Mouse (Mus musculus) midbrain, embryonic 12.5 days (tissue): ENCODE measurements around the gene Mkks. TPM values are rescaled to one million over a fixed set of nuclear protein-coding genes. Genes with fewer than 3 reads are reported as not detected.
A peak's percentile ranks its signal among the peaks of the same experiment; 100 is the strongest.
"Not testable (repeated sequence)": the region's sequence is repeated elsewhere in the genome, so short reads cannot be mapped to it uniquely, and the experiment has no call there.

Source experiments
- ATAC-seq: fragments of 200-750 bp; cut with Nextera tagmentation; 2 replicates; pipeline ENCODE4 v1.8.0; 2017; ENCODE audit warnings: low read depth, moderate TSS enrichment, moderate library complexity; ENCODE audit not compliant: low FRiP score
- H3K27ac ChIP-seq: fragments of 300-500 bp; sonication (generic); replicated peaks from 2 replicates; pipeline ENCODE4 v1.5.1; 2016; ENCODE audit warnings: mild to moderate bottlenecking
- H3K27me3 ChIP-seq: fragments of 300-500 bp; sonication (generic); 2 replicates; pipeline ENCODE4 v1.6.1; 2016; ENCODE audit warnings: mild to moderate bottlenecking
- H3K36me3 ChIP-seq: fragments of 300-500 bp; sonication (generic); 2 replicates; pipeline ENCODE4 v1.6.1; 2016
- H3K4me1 ChIP-seq: fragments of 300-500 bp; sonication (generic); 2 replicates; pipeline ENCODE4 v1.6.1; 2016
- H3K4me2 ChIP-seq: fragments of 300-500 bp; sonication (generic); replicated peaks from 2 replicates; pipeline ENCODE4 v1.6.1; 2016; ENCODE audit warnings: mild to moderate bottlenecking, moderate library complexity
- H3K4me3 ChIP-seq: fragments of 300-500 bp; sonication (generic); 2 replicates; pipeline ENCODE4 v1.5.1; 2016; ENCODE audit warnings: mild to moderate bottlenecking
- H3K9ac ChIP-seq: fragments of 300-500 bp; sonication (generic); replicated peaks from 2 replicates; pipeline ENCODE4 v1.6.1; 2016; ENCODE audit warnings: mild to moderate bottlenecking, moderate library complexity
- H3K9me3 ChIP-seq: fragments of 300-500 bp; sonication (generic); 2 replicates; pipeline ENCODE4 v1.6.1; 2016; ENCODE audit warnings: mild to moderate bottlenecking
- whole genome bisulfite sequencing: fragments of 180-500 bp; shearing (Covaris S2); methylation state at CpG from one replicate; pipeline ENCODE4 v1.1.7; 2016; 5-methylcytosine and 5-hydroxymethylcytosine counted together
- polyA plus RNA-seq: library from polyadenylated mRNA; unstranded; fragments of >200 nt; fragmentation: Nextera tagmentation; extraction: Ambion mirVana; gene quantifications from 2 replicates; pipeline ENCODE4 v1.2.1, GENCODE M21; 2016

Mkks gene
- polyA plus RNA-seq, 1 experiment from 2014 or later, result 13.5 TPM

DNA sequence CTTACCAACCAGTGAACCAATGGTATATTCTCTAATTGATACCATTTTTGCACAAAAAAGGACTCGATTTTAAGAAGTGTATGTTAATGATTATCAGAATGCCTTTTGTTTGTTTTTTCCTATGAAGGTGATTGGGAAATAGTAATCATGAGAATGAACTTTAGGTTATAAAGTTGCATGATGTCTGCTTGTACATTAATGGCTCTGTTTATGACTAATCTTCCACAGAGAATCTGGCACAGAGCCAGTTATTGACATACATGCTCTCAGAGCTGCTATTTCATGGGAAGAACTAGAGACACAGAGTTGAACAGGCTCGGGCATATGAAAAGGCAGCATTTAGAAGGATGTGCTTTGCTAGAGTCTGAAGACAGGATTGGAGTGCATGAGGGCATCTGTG, 4.9 kb upstream of the Mkks start:
- ATAC-seq, result no peak
- no peaks in the 10 kb centered on the region for H3K9me3 ChIP-seq
- H3K4me3 ChIP-seq, result no peak overlapping the region
- no peak overlapping the region for H3K4me2 ChIP-seq
- peaks cover 8% of the 10 kb centered on the region for H3K4me1 ChIP-seq
- 84% methylated on average over 2 of the region's 2 CpGs for WGBS
- H3K27me3 ChIP-seq, result no peaks in the 10 kb centered on the region
- H3K27ac ChIP-seq, result no peak overlapping the region
- H3K36me3 ChIP-seq, result no peaks in the 10 kb centered on the region
- H3K9ac ChIP-seq, result no peak overlapping the region

DNA sequence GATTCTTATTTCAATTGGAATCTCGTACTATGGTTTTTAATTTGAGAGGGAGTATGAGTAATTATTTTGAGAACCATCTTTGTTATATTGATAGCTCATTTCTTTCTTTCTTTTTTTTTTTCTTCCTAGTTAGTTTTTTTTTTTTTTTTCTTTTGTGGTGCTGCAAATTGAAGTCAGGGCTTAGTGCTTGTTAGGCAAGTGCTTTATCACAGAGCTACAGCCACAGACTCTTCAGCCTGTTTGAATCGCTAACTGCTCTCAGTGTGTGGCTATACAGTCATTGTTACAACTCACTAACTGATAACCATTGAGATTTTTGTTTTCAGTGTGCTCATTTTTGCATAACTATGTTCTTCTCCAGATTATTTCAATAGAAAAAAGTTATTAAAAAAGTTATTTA, 3.3 kb upstream of the Mkks start:
- Histone ChIP-seq H3K27me3 (no peaks in the 10 kb centered on the region), H3K27ac (no peak overlapping the region), H3K4me1 (peaks cover 8% of the 10 kb centered on the region), H3K4me3 (no peak overlapping the region), H3K36me3 (no peaks in the 10 kb centered on the region), H3K9ac (no peak overlapping the region), H3K4me2 (no peak overlapping the region), H3K9me3 (no peaks in the 10 kb centered on the region)
- WGBS, result 53% methylated on average over 2 of the region's 2 CpGs
- ATAC-seq, result no peak

DNA sequence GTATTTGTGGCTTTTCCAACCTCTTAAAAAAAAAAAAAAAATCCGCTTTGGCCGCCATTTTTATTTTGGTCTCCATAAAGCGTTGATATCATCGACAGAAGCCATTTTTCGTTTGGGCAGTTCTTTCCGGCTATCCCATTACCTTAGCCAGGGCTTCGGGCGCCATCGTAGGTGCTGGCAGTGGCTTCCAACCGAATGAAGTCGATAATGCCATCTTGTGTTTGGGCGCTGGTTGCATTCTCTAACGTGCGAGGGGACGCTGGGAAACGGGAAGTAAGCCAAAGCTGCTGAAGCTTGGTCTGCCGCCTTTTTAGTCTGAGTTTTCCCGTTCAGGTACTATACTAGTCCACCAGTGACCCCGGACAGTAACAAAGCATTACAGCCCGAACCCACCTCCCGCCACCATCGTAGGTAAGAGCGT, 772 bp upstream of the Mkks start:
- Histone ChIP-seq H3K9me3 (no peaks in the 10 kb centered on the region), H3K27ac (peak overlapping the region; percentile 88), H3K36me3 (no peaks in the 10 kb centered on the region), H3K27me3 (no peaks in the 10 kb centered on the region), H3K4me1 (peaks cover 8% of the 10 kb centered on the region), H3K9ac (peak overlapping the region; percentile 51), H3K4me3 (peak overlapping the region; percentile 83), H3K4me2 (peak overlapping the region; percentile 51)
- peak; percentile 81 for ATAC-seq
- 0% methylated on average over 23 of the region's 23 CpGs for WGBS

DNA sequence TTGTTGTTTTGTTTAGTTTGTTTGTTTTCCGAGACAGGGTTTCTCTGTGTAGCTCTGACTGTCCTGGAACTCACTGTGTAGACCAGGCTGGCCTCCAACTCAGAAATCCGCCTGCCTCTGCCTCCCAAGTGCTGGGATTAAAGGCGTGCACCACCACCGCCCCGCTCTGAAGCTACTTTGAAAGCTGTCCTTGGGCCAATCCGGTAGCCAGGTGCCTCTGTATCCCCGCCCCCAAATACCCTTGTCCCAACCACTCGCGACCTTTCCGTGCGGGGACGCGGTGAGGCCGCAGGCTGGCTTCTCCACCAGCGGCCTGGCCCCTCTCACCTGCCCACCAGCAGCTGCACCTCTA, 497 bp downstream of the Mkks start:
- WGBS, result 7% methylated on average over 15 of the region's 15 CpGs
- peak overlapping the region; percentile 83 for H3K4me3 ChIP-seq
- not testable (repeated sequence) for H3K27me3 ChIP-seq, H3K36me3 ChIP-seq, H3K9me3 ChIP-seq, H3K4me1 ChIP-seq
- H3K27ac ChIP-seq, result peak overlapping the region; percentile 88
- peak overlapping the region; percentile 87 for H3K9ac ChIP-seq
- peak; percentile 67 for ATAC-seq
- H3K4me2 ChIP-seq, result peak overlapping the region; percentile 46

DNA sequence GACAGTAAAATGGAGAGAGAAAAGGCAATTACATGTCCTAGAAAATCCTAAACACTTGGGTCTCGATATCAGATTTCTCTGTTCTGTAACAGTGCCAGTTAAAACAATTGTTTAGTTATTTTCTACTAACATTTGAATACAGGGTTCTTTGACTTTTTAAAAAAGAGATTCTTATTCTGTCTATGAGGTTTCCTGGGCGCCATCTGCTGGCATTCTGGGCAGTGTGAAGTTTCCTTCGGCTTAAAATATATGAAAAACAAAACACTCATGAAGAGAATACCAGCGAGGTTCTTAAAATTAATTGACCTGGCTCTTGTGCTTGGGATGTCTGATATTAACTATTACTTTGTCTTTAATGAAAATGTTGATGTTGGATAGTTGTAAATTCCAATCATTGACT, 4.3 kb downstream of the Mkks start:
- Histone ChIP-seq H3K9ac (no peak overlapping the region), H3K36me3 (peaks cover 18% of the 10 kb centered on the region), H3K4me1 (no peaks in the 10 kb centered on the region), H3K27ac (no peak overlapping the region), H3K9me3 (no peaks in the 10 kb centered on the region), H3K4me3 (no peak overlapping the region), H3K4me2 (no peak overlapping the region), H3K27me3 (no peaks in the 10 kb centered on the region)
- WGBS, result 73% methylated on average over 4 of the region's 4 CpGs
- no peak for ATAC-seq

DNA sequence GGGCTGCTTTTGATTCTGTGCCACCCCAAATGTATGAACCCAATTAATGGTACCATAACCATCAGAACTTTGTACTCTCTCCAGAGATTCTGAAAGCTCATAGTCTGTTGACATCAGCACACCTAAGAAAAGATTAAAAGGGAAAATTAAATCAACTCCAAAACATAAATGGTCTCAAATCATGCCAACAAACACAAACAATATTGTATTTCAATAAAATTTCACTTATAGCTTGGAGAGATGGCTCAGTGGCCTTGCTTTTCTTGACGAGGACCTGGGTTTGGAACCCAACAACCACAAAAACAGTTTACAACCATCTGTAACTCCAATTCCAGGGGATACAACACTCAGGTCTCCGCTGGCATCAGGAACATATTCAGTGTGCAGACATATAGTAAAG, 5.6 kb downstream of the Mkks start, which contains the start of gene AL731706.2:
AL731706.2 (minus strand) TSS at position 101 of the 400 bp plus-strand sequence.
- Histone ChIP-seq H3K27ac (no peak within 1 kb of the TSS), H3K9ac (no peak within 1 kb of the TSS), H3K4me2 (no peak within 1 kb of the TSS), H3K36me3 (peaks cover 31% of the 10 kb centered on the region), H3K27me3 (no peaks in the 10 kb centered on the region), H3K4me1 (no peaks in the 10 kb centered on the region), H3K9me3 (no peaks in the 10 kb centered on the region), H3K4me3 (no peak within 1 kb of the TSS)
- 95% methylated on average over 2 of the region's 2 CpGs for WGBS
- no peak for ATAC-seq

DNA sequence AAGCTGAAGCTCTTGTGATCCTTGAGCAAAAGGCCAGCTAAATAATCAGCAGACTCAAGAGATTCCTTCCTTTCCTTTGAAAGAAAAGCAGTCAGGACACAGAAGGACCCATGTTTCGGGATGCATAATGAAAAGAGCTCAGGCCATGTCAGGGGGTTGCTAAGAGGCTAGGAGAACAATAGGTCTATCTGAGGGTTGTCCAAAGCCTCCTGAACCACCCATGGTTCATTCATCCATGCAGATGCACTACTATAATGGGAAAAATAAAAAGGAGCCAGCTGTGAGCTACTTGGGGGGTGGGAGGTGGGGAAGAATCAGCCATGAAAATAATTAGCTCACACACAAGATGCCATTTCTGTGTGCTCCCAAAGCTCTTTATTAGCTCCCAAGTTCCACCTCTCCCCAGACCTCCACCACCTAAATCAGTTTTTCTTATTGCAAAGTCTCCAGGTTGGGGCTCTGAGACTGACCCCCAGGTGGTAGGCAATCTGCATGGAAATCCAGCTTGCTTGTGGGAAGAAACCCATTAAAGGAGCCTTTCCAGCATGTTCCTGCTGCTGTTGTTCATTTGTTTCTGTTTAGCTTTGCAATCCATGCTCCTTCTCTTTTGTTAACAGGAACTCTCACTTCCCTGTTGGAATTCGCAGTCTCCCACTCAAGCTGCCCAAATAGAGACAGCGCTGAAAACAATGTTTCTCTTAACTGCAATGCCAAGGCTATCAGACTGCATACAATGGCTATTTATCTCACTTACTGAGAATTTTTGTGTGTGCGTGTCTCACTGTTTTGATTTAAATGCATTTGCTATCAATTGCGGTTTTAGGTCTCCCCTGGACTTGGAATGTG, 36.4 kb downstream of the Mkks start:
- Histone ChIP-seq H3K27me3 (no peaks in the 10 kb centered on the region), H3K9me3 (no peaks in the 10 kb centered on the region), H3K4me2 (no peak overlapping the region), H3K36me3 (no peaks in the 10 kb centered on the region), H3K4me3 (no peak overlapping the region), H3K4me1 (peaks cover 21% of the 10 kb centered on the region), H3K27ac (peak overlapping the region; percentile 25), H3K9ac (no peak overlapping the region)
- WGBS, result 8% methylated on average over 5 of the region's 5 CpGs
- ATAC-seq, result peak; percentile 65

DNA sequence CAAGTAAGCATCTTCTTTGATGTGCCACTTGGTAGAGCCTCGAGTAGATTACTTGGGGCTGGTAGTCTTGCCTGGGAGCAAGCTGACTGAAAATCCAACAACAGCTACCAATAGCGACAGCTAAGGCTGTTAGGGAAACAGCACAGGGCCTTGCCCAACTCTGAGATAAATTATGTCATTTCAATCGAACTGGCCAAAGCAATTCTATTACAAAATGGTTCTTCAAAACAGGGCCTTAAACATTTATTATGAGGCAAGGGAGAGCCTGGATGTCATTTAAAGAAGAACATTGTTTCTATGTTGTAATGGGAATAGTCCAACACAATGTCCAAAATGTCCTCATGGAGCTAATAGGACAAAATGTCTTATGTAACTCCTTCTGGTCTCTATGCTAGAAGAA, 40.8 kb downstream of the Mkks start:
- Histone ChIP-seq H3K4me1 (peaks cover 19% of the 10 kb centered on the region), H3K27ac (no peak overlapping the region), H3K36me3 (no peaks in the 10 kb centered on the region), H3K4me2 (no peak overlapping the region), H3K27me3 (no peaks in the 10 kb centered on the region), H3K9ac (no peak overlapping the region), H3K4me3 (no peak overlapping the region), H3K9me3 (no peaks in the 10 kb centered on the region)
- ATAC-seq, result no peak
- WGBS, result 75% methylated on average over 3 of the region's 3 CpGs

DNA sequence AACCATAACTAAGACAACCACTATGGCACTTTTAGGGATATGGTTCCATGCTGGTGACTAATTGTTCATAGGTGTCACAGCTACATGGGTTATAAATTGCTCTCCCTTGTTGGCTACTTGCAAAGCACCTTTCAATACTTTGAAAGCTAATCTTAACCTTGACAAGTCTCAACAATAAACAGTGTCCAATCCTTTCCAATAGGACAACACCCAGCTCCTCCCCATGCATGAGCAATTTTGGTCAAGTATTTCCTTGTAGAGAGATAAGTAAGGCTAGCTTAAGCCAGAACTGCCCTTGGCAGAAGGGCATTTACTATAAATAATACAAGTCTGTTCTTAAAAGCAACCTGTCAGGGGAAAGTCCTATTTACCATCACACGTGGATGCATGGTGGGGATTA, 53.2 kb downstream of the Mkks start:
- Histone ChIP-seq H3K4me3 (no peak overlapping the region), H3K4me2 (no peak overlapping the region), H3K9me3 (no peaks in the 10 kb centered on the region), H3K27ac (no peak overlapping the region), H3K9ac (no peak overlapping the region), H3K4me1 (no peaks in the 10 kb centered on the region), H3K27me3 (no peaks in the 10 kb centered on the region), H3K36me3 (no peaks in the 10 kb centered on the region)
- WGBS, result 42% methylated on average over 1 of the region's 1 CpGs
- no peak for ATAC-seq

DNA sequence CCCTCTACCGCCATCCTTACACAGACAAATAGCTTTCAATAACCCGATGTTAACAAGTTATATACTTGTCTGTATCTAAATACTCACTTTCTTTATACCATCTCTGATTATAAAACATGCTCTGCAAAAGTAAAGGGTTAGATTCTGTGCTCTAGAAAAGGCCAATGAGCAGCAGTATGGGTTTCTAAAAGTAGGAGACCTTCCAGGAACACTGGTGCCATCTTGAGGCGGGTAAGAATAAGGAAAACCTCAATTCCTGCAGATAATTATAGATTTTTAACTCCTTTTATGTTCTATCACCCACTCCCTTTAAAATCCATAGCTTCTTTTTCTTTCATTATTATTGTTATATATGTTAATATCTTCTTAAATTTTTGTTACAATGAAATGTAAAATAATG, 55.3 kb downstream of the Mkks start:
- no peak overlapping the region for H3K4me3 ChIP-seq
- no peak for ATAC-seq
- H3K27me3 ChIP-seq, result no peaks in the 10 kb centered on the region
- H3K4me2 ChIP-seq, result no peak overlapping the region
- H3K9me3 ChIP-seq, result no peaks in the 10 kb centered on the region
- WGBS, result 61% methylated on average over 3 of the region's 3 CpGs
- H3K4me1 ChIP-seq, result no peaks in the 10 kb centered on the region
- H3K27ac ChIP-seq, result no peak overlapping the region
- no peak overlapping the region for H3K9ac ChIP-seq
- H3K36me3 ChIP-seq, result no peaks in the 10 kb centered on the region

DNA sequence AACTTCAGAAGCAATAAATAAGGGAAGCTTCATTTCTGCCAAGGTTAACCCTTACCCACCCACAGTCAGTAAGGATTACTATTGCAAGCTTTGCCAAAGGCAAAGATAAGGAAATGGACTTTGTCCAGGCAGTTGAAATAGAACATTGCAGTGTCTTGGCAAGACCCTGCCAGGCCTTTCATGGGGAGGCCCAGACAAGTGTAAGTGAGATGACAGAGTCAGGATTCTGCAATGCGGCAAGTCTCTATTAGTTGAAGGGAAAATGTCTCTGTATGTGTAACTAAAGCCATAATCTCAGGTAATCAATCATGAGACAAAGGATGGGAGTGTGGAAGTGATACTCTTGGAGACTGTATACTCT, 56.5 kb downstream of the Mkks start:
- 92% methylated on average over 1 of the region's 1 CpGs for WGBS
- Histone ChIP-seq H3K36me3 (no peaks in the 10 kb centered on the region), H3K9me3 (no peaks in the 10 kb centered on the region), H3K9ac (no peak overlapping the region), H3K4me2 (no peak overlapping the region), H3K27me3 (no peaks in the 10 kb centered on the region), H3K27ac (no peak overlapping the region), H3K4me1 (no peaks in the 10 kb centered on the region), H3K4me3 (no peak overlapping the region)
- ATAC-seq, result no peak

DNA sequence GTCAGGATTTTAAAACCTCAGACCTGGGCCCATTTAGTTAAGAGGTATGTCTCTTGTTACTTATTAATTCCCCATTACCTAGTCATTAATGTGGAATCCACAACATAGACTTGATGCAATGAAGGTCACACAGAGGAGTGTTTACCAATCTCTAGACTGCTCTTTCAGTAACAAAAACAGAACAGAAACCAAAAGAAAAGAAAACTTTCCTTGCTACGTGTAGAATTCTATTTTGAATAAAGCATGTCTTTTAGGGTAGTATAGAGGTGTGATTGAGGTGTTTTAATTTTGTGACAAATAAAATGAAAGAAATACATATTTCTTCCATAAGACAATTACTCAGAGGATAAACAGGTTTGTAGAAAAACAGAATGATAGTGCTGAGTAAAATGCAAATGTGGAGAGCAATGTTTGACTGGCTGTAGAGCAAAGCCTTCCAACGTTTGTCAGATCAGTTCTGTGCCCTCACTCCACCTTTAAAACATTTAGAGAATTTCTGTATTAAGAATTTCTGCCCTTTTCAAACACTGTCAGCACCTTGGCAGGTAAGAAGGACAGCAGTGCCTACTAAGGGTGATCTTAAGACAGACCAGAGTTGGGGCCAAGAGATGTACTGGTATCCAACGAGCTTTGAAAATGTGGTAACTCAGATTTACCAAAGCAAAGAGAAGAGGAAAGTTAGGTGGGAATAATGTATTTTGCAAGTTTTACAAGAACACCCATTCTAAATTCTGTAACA, 57.0 kb downstream of the Mkks start:
- Histone ChIP-seq H3K4me1 (no peaks in the 10 kb centered on the region), H3K9me3 (no peaks in the 10 kb centered on the region), H3K4me3 (no peak overlapping the region), H3K27me3 (no peaks in the 10 kb centered on the region), H3K4me2 (no peak overlapping the region), H3K36me3 (no peaks in the 10 kb centered on the region), H3K27ac (no peak overlapping the region), H3K9ac (no peak overlapping the region)
- 85% methylated on average over 3 of the region's 3 CpGs for WGBS
- ATAC-seq, result no peak
